In genomic region chr13:41372555-41373460, GRCm38 (mm10) we compare ENCODE assay signal across 11 mouse cellular contexts.
DNase-seq lines count a peak whose midpoint lies in the region; ATAC-seq and TF ChIP-seq lines count a peak whose summit lies in the region.
"Had no signal": no experiment of that assay in that cellular context is flagged by ENCODE, and none has a peak within 500 bp of the region (broad histone marks: within the 10 kb centered on the region; RNA-seq: fewer than 3 reads in every experiment).

No protein-coding gene starts in this region.

- no peak for ATAC-seq in lung, embryonic 16.5 days (ENCODE audit: low read depth)
- ATAC-seq in neural tube, embryonic 15.5 days (ENCODE audit: low FRiP score), result no peak
- ATAC-seq: midbrain, embryonic 15.5 days had no signal

- peak overlapping the region; percentile 21; the same call in 1 of the 2 replicates for H3K27ac ChIP-seq in lung, embryonic 16.5 days (ENCODE audit: low read length)
- H3K27ac ChIP-seq in bone marrow, adult 2 months (ENCODE audit: control insufficient read depth, insufficient read depth, low read depth, low read length, poor library complexity), result peak overlapping the region; percentile 63
- no peak overlapping the region for H3K27ac ChIP-seq in neural tube, embryonic 15.5 days (replicated peaks)
- H3K27ac ChIP-seq: forebrain, embryonic 12.5 days; midbrain, embryonic 15.5 days had no signal

- H3K9ac ChIP-seq in lung, embryonic 16.5 days (ENCODE audit: low read length), result no peak overlapping the region
- H3K9ac ChIP-seq in neural tube, embryonic 15.5 days (replicated peaks), result no peak overlapping the region
- H3K9ac ChIP-seq: forebrain, embryonic 12.5 days; midbrain, embryonic 15.5 days had no signal

- H3K9me3 ChIP-seq in lung, embryonic 16.5 days (ENCODE audit: control insufficient read depth, low read length), result no peaks in the 10 kb centered on the region
- no peaks in the 10 kb centered on the region for H3K9me3 ChIP-seq in megakaryocyte, embryonic 14.5 days
- no peaks in the 10 kb centered on the region for H3K9me3 ChIP-seq in neural tube, embryonic 15.5 days (replicated peaks)
- H3K9me3 ChIP-seq: forebrain, embryonic 12.5 days; midbrain, embryonic 15.5 days had no signal

- TF ChIP-seq POLR2A in bone marrow, adult 2 months (IDR thresholded peaks at IDR 0.05; ENCODE audit: borderline replicate concordance, control insufficient read depth, low read depth, low read length), result no peak

- H3K36me3 ChIP-seq in lung, embryonic 16.5 days (ENCODE audit: control insufficient read depth, insufficient read depth, low read length), result no peaks in the 10 kb centered on the region
- no peaks in the 10 kb centered on the region for H3K36me3 ChIP-seq in megakaryocyte, embryonic 14.5 days (replicated peaks; ENCODE audit: low read length)
- no peaks in the 10 kb centered on the region for H3K36me3 ChIP-seq in neural tube, embryonic 15.5 days
- H3K36me3 ChIP-seq: forebrain, embryonic 12.5 days; midbrain, embryonic 15.5 days had no signal

- peaks cover 5% of the 10 kb centered on the region; the same call in 1 of the 2 replicates for H3K4me1 ChIP-seq in lung, embryonic 16.5 days (replicated peaks; ENCODE audit: control insufficient read depth, insufficient read depth, low read length)
- peaks cover 7% of the 10 kb centered on the region; the same call in 1 of the 2 replicates for H3K4me1 ChIP-seq in bone marrow, adult 2 months (ENCODE audit: control insufficient read depth, insufficient read depth, low read length)
- H3K4me1 ChIP-seq in megakaryocyte, embryonic 14.5 days, result peaks cover 11% of the 10 kb centered on the region
- H3K4me1 ChIP-seq in neural tube, embryonic 15.5 days, result peaks cover 9% of the 10 kb centered on the region; the same call in 1 of the 2 replicates
- H3K4me1 ChIP-seq: midbrain, embryonic 15.5 days had no signal

- no peak overlapping the region for H3K4me2 ChIP-seq in lung, embryonic 16.5 days (ENCODE audit: low read depth, low read length)
- no peak overlapping the region for H3K4me2 ChIP-seq in neural tube, embryonic 15.5 days
- H3K4me2 ChIP-seq: forebrain, embryonic 12.5 days; midbrain, embryonic 15.5 days had no signal

- no peaks in the 10 kb centered on the region for H3K27me3 ChIP-seq in lung, embryonic 16.5 days (ENCODE audit: control insufficient read depth, insufficient read depth, low read depth, low read length)
- H3K27me3 ChIP-seq in megakaryocyte, embryonic 14.5 days (replicated peaks), result no peaks in the 10 kb centered on the region
- H3K27me3 ChIP-seq in neural tube, embryonic 15.5 days (replicated peaks), result no peaks in the 10 kb centered on the region
- H3K27me3 ChIP-seq: forebrain, embryonic 12.5 days; midbrain, embryonic 15.5 days had no signal

- no peak overlapping the region for H3K4me3 ChIP-seq in lung, embryonic 16.5 days (ENCODE audit: low read length)
- peak overlapping the region; percentile 27 for H3K4me3 ChIP-seq in bone marrow, adult 2 months (replicated peaks; ENCODE audit: control insufficient read depth, low read depth, low read length)
- H3K4me3 ChIP-seq in megakaryocyte, embryonic 14.5 days (replicated peaks), result peak overlapping the region; percentile 40
- H3K4me3 ChIP-seq in neural tube, embryonic 15.5 days (replicated peaks), result no peak overlapping the region
- H3K4me3 ChIP-seq: forebrain, embryonic 12.5 days; midbrain, embryonic 15.5 days had no signal

- no peak for TF ChIP-seq CTCF in bone marrow, adult 2 months (IDR thresholded peaks at IDR 0.05; ENCODE audit: control insufficient read depth, insufficient read depth, low read length)

- DNase-seq in lung, postnatal 25 days (ENCODE audit: low spot score), result no peak
- DNase-seq in thymus, postnatal 25 days, result peak; percentile 72
- DNase-seq in embryo, embryonic 9.5 days (ENCODE audit: extremely low spot score), result no peak
- DNase-seq: embryo, embryonic 11 days; kidney, postnatal 4 days had no signal

- WGBS in lung, embryonic 16.5 days, result 60% methylated on average over 8 of the region's 8 CpGs
- WGBS in bone marrow, adult 2 months, result 51% methylated on average over 8 of the region's 8 CpGs
- WGBS in neural tube, embryonic 15.5 days, result 72% methylated on average over 8 of the region's 8 CpGs

Comparison
In these comparisons a context has a peak if more than half of its experiments do, and no peak if none do; other contexts are left out.
1. H3K4me3 ChIP-seq: peak in bone marrow, adult 2 months (single experiment) and megakaryocyte, embryonic 14.5 days (single experiment); none in lung, embryonic 16.5 days (single experiment) and neural tube, embryonic 15.5 days (single experiment).